Mouse (Mus musculus) activated CD4-positive, CD25-positive, alpha-beta regulatory T cell, adult 4 months (primary cell): ENCODE data around the gene Fam124a. TPM values are rescaled to one million over a fixed set of nuclear protein-coding genes. Genes with fewer than 3 reads are reported as not detected.
"Not testable (repeated sequence)": the region's sequence is repeated elsewhere in the genome, so short reads cannot be mapped to it uniquely, and the experiment has no call there.

Experiments used
- ATAC-seq: one replicate; pipeline ENCODE4 v1.8.0; 2017
- polyA plus RNA-seq, 2 experiments: library from polyadenylated mRNA; unstranded; fragments of 100-300 nt; shearing (Covaris generic); gene quantifications; one replicate each; pipeline ENCODE4 v1.2.1; 2017

The Fam124a gene
- polyA plus RNA-seq, 2 experiments from 2014 or later, result not detected

DNA sequence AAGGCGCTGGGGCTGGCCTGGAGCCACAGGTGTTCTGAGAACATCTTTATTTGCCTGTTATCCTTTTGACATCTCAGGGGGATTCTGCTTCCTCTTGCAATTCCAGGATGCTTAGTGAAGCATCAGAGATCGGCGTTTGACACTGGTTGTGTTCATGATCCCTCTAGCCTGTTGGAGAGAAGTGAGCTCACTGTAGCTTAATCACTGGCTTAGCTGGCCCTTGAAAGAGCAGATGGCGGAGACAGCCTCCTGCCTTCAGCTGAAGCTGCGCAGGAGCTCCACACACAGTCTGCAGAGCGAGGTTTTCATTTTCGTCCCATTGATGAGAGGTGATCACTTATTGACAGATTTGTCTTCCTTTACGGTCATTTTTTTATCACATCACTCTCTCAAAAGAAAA, 20.3 kb downstream of the Fam124a start:
- no peak for ATAC-seq

DNA sequence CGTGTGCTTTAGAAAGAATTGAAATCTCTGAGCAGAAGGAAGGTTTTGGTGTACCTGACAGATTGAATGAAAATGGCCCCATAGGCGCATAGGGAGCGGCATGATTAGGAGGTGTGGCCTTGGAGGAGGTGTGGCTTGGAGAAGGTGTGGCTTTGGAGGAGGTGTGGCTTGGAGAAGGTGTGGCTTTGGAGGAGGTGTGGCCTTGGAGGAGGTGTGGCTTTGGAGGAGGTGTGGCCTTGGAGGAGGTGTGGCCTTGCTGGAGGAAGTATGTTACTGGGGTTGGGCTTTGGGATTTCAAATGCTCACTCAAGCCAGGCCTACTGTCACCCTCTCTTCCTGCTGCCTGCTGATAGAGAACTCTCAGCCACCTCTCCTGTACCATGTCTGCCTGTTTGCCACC, 25.4 kb downstream of the Fam124a start:
- ATAC-seq, result no peak

- no peak for ATAC-seq
Observed at GRCm38 (mm10) chr14:62581768-62582167, 26.2 kb downstream of the Fam124a start.

DNA sequence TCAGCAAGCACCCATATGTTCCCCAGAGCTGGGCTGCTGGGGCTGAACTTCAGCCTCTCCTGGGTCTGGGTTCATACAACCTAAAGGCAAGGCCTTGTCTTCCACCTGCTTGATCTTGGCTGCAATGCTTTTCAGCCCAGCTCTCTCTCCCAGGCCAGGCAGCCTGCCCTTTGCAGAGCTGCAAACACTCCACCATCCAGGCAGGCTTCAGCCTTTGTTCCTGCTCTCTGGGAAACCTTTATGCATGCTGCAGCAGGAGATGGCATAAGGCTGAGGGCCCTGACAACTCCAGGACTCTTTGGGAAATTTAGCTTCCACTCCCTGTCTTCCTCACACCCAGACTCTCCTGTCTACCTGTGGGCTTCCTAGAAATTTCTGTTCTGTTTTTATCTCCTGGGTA, 29.1 kb downstream of the Fam124a start:
- ATAC-seq, result no peak

GRCm38 (mm10) chr14:62585338-62585737, 29.8 kb downstream of the Fam124a start:
- ATAC-seq, result no peak

GRCm38 (mm10) chr14:62600109-62600522, 44.6 kb downstream of the Fam124a start:
- no peak for ATAC-seq

- no peak for ATAC-seq
Observed at GRCm38 (mm10) chr14:62602271-62602670, 46.7 kb downstream of the Fam124a start.

DNA sequence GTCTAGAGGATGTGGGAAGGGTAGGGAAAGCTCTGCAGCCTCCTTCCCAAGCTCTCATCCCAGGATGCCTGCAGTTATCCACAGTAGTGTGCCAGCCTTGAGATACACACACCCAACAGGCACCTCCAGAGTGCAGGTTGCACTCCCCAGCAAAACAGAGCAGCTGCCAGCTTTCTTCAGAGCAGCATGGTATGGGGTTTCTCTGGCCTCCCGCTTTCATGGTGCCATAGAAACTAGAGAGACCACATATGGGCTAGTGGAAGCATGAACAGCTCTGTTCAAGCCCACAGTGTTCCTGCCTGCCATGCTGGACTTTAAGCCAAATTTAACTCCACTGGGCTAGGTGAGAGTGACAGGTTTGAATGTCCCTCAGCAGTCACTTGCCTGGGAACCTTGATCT, 47.3 kb downstream of the Fam124a start:
- no peak for ATAC-seq

- ATAC-seq, result no peak
Observed at GRCm38 (mm10) chr14:62607791-62608196, 52.3 kb downstream of the Fam124a start.

DNA sequence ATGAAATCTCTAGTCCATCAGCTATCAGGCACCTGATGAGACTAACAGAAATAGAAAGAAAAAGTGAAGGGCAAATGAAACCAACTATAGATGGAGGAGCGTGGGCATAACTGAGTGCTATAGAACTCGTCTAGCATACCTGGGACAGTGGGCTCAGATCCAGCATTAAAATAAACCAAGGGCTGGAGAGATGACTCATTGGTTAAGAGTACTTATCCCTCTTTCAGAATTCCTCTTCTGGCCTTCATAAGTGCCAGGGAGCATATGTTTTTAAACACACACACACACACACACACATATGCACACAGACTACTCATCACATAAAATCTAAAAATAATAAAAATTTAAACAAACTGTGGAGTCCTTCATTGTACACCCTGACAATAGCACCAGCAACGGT, 54.4 kb downstream of the Fam124a start:
- no peak for ATAC-seq

GRCm38 (mm10) chr14:62622393-62622792, 66.9 kb downstream of the Fam124a start:
- no peak for ATAC-seq

DNA sequence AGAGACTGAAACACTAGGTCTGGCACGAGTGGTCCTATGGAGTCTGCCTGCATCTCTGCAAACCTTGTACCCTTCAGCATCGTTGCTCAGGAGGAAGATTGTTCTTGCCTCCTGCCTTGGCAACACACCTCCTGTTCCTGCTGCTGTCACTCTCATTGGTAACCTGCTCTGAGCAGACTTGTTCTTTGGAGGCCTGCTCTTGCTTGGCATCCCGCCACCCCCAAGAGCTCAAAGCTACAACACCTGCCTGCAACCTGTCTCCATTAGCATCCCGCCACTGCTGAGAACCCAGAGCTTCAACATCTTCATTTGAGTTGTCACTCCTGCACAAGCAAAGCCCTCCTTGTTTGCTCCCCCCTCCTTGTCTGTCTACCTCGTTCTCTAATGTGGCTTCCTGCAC, 72.4 kb downstream of the Fam124a start:
- no peak for ATAC-seq

GRCm38 (mm10) chr14:62637436-62638344, 82.2 kb downstream of the Fam124a start:
- no peak for ATAC-seq

DNA sequence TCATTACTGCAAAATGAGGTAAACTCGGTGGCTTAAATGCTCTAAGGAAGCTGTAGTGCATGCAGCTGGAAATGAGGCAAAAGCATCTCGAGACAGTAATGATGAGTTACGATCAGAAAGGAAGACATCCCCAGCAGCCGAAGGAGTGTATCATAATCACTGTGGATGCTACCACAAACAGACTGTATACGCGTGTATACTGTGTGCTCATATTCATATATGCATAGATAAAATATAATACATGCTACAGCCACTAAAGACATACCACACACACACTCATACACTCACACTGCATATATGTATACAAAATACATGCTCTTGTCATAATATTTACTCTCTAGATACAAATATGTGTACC, 82.8 kb downstream of the Fam124a start:
- ATAC-seq, result no peak

GRCm38 (mm10) chr14:62639111-62639510, 83.6 kb downstream of the Fam124a start:
- no peak for ATAC-seq

GRCm38 (mm10) chr14:62639551-62639950, 84.0 kb downstream of the Fam124a start:
- no peak for ATAC-seq

GRCm38 (mm10) chr14:62640396-62640795, 84.9 kb downstream of the Fam124a start:
- no peak for ATAC-seq

GRCm38 (mm10) chr14:62642368-62642767, 86.8 kb downstream of the Fam124a start:
- not testable (repeated sequence) for ATAC-seq

DNA sequence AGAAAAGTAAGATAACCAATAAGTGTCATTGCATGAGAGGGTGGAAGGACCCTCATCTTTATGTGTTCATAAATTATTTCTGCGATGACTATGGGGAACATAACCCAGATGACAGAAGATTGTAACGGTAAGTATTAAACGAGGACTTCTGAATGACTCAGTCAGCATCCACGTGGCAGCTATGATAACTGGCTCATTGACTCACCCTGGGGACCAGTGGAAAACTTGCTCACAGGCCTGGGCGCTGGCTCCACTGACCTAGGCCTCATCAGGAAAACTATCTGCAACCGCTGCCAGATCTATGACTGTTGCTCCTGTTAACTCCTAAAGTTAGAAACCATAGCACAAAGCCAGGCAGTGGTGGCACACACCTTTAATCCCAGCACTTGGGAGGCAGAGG, 92.9 kb downstream of the Fam124a start:
- no peak for ATAC-seq

- ATAC-seq, result no peak
Observed at GRCm38 (mm10) chr14:62650376-62650775, 94.8 kb downstream of the Fam124a start.

DNA sequence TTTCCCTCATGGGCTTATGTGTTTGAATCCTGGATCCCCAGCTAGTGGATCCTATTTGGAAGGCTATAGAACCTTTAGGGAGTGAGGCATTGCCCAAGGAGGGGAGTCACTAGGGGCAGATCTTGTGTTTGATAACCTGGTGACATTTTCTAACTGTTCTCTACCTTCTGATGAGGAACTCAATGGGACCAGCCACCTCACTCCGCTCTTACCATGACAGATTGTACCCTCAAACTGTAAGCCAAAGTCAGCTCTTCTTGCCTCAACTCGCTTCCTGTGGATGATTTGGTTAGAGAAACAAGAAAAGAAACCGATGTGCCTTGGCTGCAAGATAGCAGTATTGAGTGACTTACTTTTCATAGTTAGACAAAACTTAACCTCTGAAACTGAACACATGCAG, 96.2 kb downstream of the Fam124a start:
- no peak for ATAC-seq

DNA sequence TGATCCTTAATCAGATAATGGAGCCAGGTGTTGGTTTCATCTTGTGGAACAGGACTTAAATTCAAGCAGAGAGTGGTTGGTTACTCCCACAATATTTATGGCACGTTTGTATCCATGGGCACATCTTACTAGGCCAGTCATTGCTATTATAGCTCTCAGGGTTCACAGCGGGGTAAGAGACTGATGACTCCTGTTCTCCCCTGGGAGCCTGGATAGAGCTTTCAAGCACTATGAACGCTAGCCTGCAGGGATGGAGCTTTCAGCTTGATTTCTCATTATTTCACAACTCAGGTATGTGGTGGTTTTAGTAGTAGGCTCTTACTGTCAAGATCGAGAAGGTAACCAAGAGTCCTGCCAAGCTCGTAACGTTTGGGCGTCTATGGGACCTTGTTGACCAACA, 100.5 kb downstream of the Fam124a start:
- no peak for ATAC-seq

DNA sequence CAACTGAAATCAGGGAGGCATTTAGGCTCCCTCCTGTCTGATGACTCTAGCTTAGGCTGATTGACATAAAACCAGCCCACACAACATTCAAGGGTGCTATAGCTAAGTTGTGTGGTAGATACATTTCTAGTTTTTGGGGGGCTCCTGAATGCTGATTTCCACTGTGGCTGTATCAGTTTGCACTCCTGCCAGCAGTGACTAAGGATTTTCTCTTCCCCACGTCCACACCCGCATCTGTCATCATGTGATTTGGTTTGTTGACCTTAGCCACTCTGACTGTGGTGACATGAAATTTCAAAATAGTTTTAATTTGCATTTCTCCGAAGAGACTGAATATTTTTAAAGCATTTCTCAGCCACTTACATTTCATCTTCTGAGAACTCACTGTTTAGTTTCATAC, 101.9 kb downstream of the Fam124a start:
- no peak for ATAC-seq
